Mouse (Mus musculus): ENCODE measurements around the gene Ptprg.
"Not testable (repeated sequence)": the region's sequence is repeated elsewhere in the genome, so short reads cannot be mapped to it uniquely, and the experiment has no call there.

Gene Ptprg

GRCm38 (mm10) chr14:12289747-12290146 is 736.4 kb downstream of the Ptprg start:
- DNase-seq = not testable (repeated sequence)
